Mouse (Mus musculus): Measurements from ENCODE around the gene Dusp1. TPM values are rescaled to one million over a fixed set of nuclear protein-coding genes. Genes with fewer than 3 reads are reported as not detected.

Gene Dusp1
- total and polyA plus RNA-seq, 3 experiments = 61.4 to 122 (median 71.3) TPM

- no peak for DNase-seq
- Histone ChIP-seq H3K36me3 (ENCODE audit: control insufficient read depth, insufficient read depth, low read length) (no peaks in the 10 kb centered on the region), H3K4me3 (no peak overlapping the region), H3K27me3 (ENCODE audit: control insufficient read depth, insufficient read depth, low read length) (no peaks in the 10 kb centered on the region), H3K9ac (ENCODE audit: low read depth, low read length) (no peak overlapping the region), H3K79me2 (replicated peaks; ENCODE audit: control insufficient read depth, insufficient read depth, low read length) (no peaks in the 10 kb centered on the region), H3K27ac (no peak overlapping the region), H3K4me1 (ENCODE audit: control insufficient read depth, insufficient read depth, low read length) (peaks cover 8% of the 10 kb centered on the region)
- TF ChIP-seq CTCF (IDR thresholded peaks at IDR 0.05) (no peak), EP300 (IDR thresholded peaks at IDR 0.05; ENCODE audit: insufficient read depth, low read depth, low read length) (no peak), POLR2A (IDR thresholded peaks at IDR 0.05; ENCODE audit: insufficient read depth, low read depth, low read length) (no peak)
- intact Hi-C loops (cut with DNase I) = no loop called here
- WGBS = 87% methylated on average over 5 of the region's 5 CpGs
Observed at GRCm38 (mm10) chr17:26540083-26540482, 21.8 kb downstream of the Dusp1 start.

GRCm38 (mm10) chr17:26537722-26538471 is 24.0 kb downstream of the Dusp1 start:
- no peak for DNase-seq
- H3K27me3 ChIP-seq (ENCODE audit: control insufficient read depth, insufficient read depth, low read length) = no peaks in the 10 kb centered on the region
- H3K27ac ChIP-seq = peak overlapping the region; percentile 42
- H3K4me3 ChIP-seq = no peak overlapping the region
- 28% methylated on average over 6 of the region's 6 CpGs for WGBS
- H3K4me1 ChIP-seq (ENCODE audit: control insufficient read depth, insufficient read depth, low read length) = peaks cover 14% of the 10 kb centered on the region
- TF ChIP-seq EP300 (IDR thresholded peaks at IDR 0.05; ENCODE audit: insufficient read depth, low read depth, low read length) (no peak), POLR2A (IDR thresholded peaks at IDR 0.05; ENCODE audit: insufficient read depth, low read depth, low read length) (no peak)
- H3K36me3 ChIP-seq (ENCODE audit: control insufficient read depth, insufficient read depth, low read length) = no peaks in the 10 kb centered on the region
- intact Hi-C loops (cut with DNase I) = no loop called here
- no peak overlapping the region for H3K9ac ChIP-seq (ENCODE audit: low read depth, low read length)
- H3K79me2 ChIP-seq (replicated peaks; ENCODE audit: control insufficient read depth, insufficient read depth, low read length) = no peaks in the 10 kb centered on the region

- H3K4me1 ChIP-seq (ENCODE audit: control insufficient read depth, insufficient read depth, low read length) = peaks cover 27% of the 10 kb centered on the region
- TF ChIP-seq EP300 (IDR thresholded peaks at IDR 0.05; ENCODE audit: insufficient read depth, low read depth, low read length) = peak; percentile 93; the same call in 1 of the 2 replicates
- TF ChIP-seq POLR2A (IDR thresholded peaks at IDR 0.05; ENCODE audit: insufficient read depth, low read depth, low read length) = 0 out of 2 replicates have a peak, but pooled peaks have one; percentile 8
- no peak for TF ChIP-seq CTCF (IDR thresholded peaks at IDR 0.05)
- no peaks in the 10 kb centered on the region for H3K27me3 ChIP-seq (ENCODE audit: control insufficient read depth, insufficient read depth, low read length)
- H3K36me3 ChIP-seq (ENCODE audit: control insufficient read depth, insufficient read depth, low read length) = 0 out of 2 replicates have a peak, but pooled peaks cover 4% of the 10 kb centered on the region
- H3K9ac ChIP-seq (ENCODE audit: low read depth, low read length) = no peak overlapping the region
- WGBS = 58% methylated on average over 7 of the region's 7 CpGs
- DNase-seq = peak; percentile 51 to 60
- peak overlapping the region; percentile 7; the same call in 1 of the 2 replicates for H3K27ac ChIP-seq
- H3K4me3 ChIP-seq = no peak overlapping the region
- no peaks in the 10 kb centered on the region for H3K79me2 ChIP-seq (replicated peaks; ENCODE audit: control insufficient read depth, insufficient read depth, low read length)
- intact Hi-C loops (cut with DNase I) = no loop called here
Observed at GRCm38 (mm10) chr17:26535251-26536136, 26.4 kb downstream of the Dusp1 start.

GRCm38 (mm10) chr17:26534695-26535094 is 27.2 kb downstream of the Dusp1 start:
- WGBS = 75% methylated on average over 5 of the region's 5 CpGs
- DNase-seq = no peak
- Histone ChIP-seq H3K27me3 (ENCODE audit: control insufficient read depth, insufficient read depth, low read length) (no peaks in the 10 kb centered on the region), H3K9ac (ENCODE audit: low read depth, low read length) (no peak overlapping the region), H3K79me2 (replicated peaks; ENCODE audit: control insufficient read depth, insufficient read depth, low read length) (no peaks in the 10 kb centered on the region), H3K36me3 (ENCODE audit: control insufficient read depth, insufficient read depth, low read length) (0 out of 2 replicates have a peak, but pooled peaks cover 4% of the 10 kb centered on the region), H3K27ac (peak overlapping the region; percentile 59), H3K4me1 (ENCODE audit: control insufficient read depth, insufficient read depth, low read length) (peaks cover 33% of the 10 kb centered on the region), H3K4me3 (no peak overlapping the region)
- TF ChIP-seq CTCF (IDR thresholded peaks at IDR 0.05) = no peak
- no peak for TF ChIP-seq EP300 (IDR thresholded peaks at IDR 0.05; ENCODE audit: insufficient read depth, low read depth, low read length)
- no peak for TF ChIP-seq POLR2A (IDR thresholded peaks at IDR 0.05; ENCODE audit: insufficient read depth, low read depth, low read length)
- intact Hi-C loops (cut with DNase I) = no loop called here

- WGBS = 60% methylated on average over 5 of the region's 5 CpGs
- Histone ChIP-seq H3K9ac (ENCODE audit: low read depth, low read length) (no peak overlapping the region), H3K27ac (peak overlapping the region; percentile 59), H3K27me3 (ENCODE audit: control insufficient read depth, insufficient read depth, low read length) (no peaks in the 10 kb centered on the region), H3K36me3 (ENCODE audit: control insufficient read depth, insufficient read depth, low read length) (0 out of 2 replicates have a peak, but pooled peaks cover 4% of the 10 kb centered on the region), H3K4me3 (no peak overlapping the region), H3K4me1 (ENCODE audit: control insufficient read depth, insufficient read depth, low read length) (peaks cover 39% of the 10 kb centered on the region), H3K79me2 (replicated peaks; ENCODE audit: control insufficient read depth, insufficient read depth, low read length) (no peaks in the 10 kb centered on the region)
- intact Hi-C loops (cut with DNase I) = no loop called here
- TF ChIP-seq EP300 (IDR thresholded peaks at IDR 0.05; ENCODE audit: insufficient read depth, low read depth, low read length) = no peak
- no peak for TF ChIP-seq POLR2A (IDR thresholded peaks at IDR 0.05; ENCODE audit: insufficient read depth, low read depth, low read length)
- TF ChIP-seq CTCF (IDR thresholded peaks at IDR 0.05) = no peak
- peak; percentile 57 to 65 for DNase-seq
Observed at GRCm38 (mm10) chr17:26533871-26534372, 28.0 kb downstream of the Dusp1 start.

All from heart, adult 2 months (tissue).